Mouse (Mus musculus) heart, postnatal 25 days (tissue): Measurements from ENCODE around the gene Taf12. TPM values are rescaled to one million over a fixed set of nuclear protein-coding genes. Genes with fewer than 3 reads are reported as not detected.

Experiments
- DNase-seq: peaks from one replicate; pipeline ENCODE4 v3.0.0; 2022; ENCODE audit warnings: low spot score
- intact Hi-C: fragments of 180-260 bp; cut with DNase I; formaldehyde crosslinking; loops from one replicate; pipeline ENCODE4 v1.15.1; 2025
- total RNA-seq, 2 experiments: library from RNA; stranded (reverse); gene quantifications; 2 replicates each; pipeline ENCODE4 v1.2.3; 2021

The Taf12 gene
- 10 to 100 TPM; 30.2 TPM for total RNA-seq

DNA sequence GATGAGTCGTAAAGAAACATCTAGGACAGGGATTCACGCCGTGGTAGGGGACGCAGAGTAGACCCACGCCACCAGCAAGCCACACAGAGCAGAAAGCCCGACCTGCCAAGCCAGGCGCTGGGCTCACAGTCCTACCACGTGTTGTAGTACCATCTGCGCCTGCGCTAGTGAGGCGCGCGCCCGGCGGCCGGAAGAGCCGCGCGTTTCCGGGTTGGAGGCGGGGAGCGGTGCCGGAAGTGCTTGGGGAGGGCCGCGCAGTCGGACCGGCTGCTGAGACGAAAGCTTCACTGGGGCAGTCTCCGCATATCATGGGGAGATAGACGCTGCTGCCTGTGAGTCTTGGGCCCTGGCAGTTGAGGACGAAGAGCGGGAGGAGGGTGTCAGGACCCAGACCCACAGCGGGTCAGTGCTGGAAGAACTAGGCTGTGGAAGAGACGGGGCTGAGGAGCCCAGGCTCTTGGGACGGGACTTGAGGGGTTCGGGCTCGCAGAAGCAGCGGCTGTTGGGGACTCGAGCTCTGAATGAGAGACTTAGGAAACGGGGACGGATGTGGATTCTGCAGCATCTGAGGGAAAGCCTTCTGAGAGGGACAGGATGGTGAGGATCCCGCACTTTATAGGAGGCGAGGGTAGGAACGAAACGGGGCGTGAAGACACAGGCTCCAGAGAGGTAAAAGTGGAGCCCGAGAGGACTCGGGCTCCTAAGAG lies at the start of gene Taf12:
Gene Taf12 (plus strand): TSS at position 220 of the 707 bp plus-strand sequence.
- intact Hi-C loops = no loop called here
- peak; percentile 89 for DNase-seq

DNA sequence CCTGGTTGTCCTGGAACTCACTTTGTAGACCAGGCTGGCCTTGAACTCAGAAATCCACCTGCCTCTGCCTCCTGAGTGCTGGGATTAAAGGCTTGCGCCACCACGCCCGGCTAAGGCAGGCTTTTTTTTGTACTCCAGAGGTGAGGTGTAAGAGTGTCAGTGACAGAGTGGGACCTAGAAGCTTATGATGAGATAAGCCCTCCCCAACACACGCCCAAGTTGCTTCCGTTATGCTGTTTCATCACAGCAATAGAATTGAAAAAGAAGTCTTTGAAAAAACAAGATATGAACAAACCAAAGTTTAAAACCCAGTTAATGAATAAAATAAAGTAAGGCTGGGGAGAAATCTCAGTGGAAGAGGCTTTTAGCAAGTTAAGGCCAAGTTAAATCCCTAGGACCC lies 43.8 kb upstream of the Taf12 start:
- no peak for DNase-seq
- intact Hi-C loops = no loop called here

GRCm38 (mm10) chr4:132234710-132235109 lies 39.5 kb upstream of the Taf12 start:
- intact Hi-C loops = no loop called here
- no peak for DNase-seq

DNA sequence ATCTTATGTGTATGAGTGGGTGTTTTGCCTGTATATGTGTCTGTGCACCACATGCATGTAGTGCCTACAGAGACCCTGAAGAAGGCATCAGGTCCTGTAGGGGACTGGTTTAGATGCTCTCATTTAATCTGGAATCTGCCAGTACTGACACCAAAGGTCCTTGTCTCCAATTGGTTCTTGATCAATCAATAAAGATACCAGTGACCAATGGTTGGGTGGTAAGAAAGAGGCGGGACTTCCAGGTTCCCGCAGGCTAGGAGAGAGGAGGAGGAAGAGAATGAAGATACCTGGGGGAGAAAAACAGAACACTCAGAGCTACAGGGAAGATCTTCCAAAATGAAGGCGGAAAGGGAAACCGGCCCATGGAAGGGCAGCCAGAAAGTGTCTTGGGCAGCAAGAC lies 35.8 kb upstream of the Taf12 start:
- no peak for DNase-seq
- intact Hi-C loops = no loop called here

- no peak for DNase-seq
- intact Hi-C loops = no loop called here
Measured at GRCm38 (mm10) chr4:132240367-132240766, 33.8 kb upstream of the Taf12 start.

DNA sequence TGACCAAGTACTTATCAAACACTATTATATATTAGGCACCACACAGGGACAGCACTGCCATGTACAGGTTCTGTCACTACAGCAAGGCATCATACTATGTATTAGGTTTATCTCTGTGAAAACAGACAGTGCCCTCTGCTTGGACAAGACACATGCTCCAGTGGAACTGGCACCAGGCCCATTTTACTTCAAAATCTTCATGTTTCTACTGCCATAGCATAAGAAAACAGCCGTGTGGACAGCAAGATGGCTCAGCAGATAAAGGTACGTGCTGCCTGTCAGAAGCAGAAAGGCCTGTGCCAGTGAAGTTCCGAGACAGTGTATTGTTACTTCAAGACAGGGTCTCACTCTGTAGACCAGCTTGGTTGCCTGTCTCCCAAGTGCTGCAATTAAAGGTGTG lies 33.0 kb upstream of the Taf12 start:
- no peak for DNase-seq
- intact Hi-C loops = no loop called here

DNA sequence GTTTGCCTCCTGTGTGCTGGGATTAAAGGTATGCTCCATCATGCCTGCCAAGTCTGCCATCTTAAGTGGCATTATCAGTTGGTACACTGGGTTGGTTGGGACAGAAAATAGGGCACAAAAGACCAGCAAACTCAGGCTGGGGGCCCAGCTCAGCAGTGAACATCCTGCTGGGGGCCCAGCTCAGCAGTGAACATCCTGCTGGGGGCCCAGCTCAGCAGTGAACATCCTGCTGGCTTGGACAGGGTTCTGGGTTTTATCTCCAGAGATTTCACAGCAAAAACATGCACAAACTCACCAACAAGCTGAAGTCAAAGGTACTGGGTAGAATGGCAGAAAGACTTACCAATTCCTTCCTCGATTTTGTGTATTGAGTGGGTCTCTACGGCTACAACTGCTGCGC lies 28.5 kb upstream of the Taf12 start:
- intact Hi-C loops = no loop called here
- no peak for DNase-seq

GRCm38 (mm10) chr4:132247451-132247997 lies 26.7 kb upstream of the Taf12 start:
- no peak for DNase-seq
- intact Hi-C loops = no loop called here

DNA sequence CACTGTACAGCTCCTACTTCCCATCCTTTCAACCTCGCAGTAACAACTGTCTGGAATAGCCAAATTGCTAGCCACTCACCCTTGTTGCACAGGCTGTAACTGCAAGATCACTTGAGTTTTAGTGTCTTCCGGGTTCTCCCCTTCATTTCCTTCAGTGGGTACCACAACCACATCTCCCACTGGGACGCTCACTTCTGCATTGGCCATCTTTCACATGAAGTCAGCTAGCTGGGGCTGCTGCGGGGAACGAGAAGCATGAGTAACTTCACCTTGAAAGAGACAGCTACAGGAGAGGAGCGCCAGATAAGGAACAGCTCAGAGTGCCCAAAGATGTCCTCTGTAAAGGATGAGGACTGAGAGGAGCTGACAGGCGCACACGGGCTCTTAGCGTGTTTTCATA lies 22.6 kb upstream of the Taf12 start:
- no peak for DNase-seq
- intact Hi-C loops = no loop called here

DNA sequence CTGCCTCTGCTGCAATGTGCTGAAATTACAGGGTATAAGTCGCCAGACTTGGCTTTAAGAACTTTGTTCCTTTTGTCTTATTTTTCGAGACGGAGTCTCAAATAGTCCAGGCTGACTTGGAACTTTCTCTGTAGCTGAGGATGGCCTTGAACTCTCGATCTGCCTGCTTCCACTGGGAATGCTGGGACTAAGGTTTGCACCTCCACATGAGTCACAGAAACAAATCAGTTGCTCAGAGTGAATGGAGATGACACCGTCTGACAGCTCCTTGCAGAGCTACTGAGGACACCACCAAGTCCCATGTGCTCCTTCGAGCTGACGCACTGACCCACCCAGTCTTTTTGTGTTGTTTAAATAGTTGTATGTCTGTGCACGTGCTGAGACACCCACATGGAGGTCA lies 21.0 kb upstream of the Taf12 start:
- intact Hi-C loops = no loop called here
- no peak for DNase-seq

DNA sequence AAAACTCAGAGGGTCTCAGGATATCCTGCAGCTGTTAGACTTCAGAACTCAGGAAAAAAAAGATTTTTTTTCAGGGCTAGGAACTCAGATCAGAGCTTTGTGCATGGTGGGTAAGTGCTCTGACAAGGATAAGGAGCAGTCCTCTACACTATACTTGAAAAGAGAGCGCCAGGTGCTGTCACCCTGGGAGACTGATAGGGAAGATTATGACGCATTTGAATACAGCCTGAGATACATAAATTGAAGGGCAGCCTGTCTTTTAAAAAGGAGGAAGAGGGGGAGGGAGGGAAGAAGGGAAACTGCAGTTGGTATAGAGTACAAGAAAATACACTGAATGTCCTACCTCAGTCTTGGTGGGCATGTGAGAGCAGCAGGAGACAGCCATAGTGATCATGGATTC lies 20.6 kb upstream of the Taf12 start:
- DNase-seq = no peak
- intact Hi-C loops = no loop called here

GRCm38 (mm10) chr4:132254986-132255385 lies 19.2 kb upstream of the Taf12 start:
- intact Hi-C loops = no loop called here
- DNase-seq = no peak

DNA sequence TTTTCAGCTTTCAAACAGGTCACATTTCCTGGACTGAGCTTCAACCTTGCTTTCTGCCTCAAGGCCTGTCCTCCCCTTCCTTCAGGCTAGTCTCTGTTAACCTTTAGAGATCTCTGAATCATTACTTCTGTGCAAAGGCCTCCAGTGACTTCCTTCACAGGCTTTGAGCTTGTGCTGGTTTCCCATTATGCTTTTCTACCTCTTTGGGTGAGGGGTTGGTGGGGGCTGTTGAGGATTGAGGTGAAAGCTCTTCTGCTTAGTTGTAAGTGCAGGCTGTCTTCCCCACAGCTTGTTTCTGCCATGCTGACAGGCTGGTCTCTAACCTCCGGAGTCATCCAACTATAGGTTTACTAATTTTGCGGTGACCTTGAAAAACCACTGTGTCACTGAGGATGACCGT lies 17.8 kb upstream of the Taf12 start:
- no peak for DNase-seq
- intact Hi-C loops = no loop called here

DNA sequence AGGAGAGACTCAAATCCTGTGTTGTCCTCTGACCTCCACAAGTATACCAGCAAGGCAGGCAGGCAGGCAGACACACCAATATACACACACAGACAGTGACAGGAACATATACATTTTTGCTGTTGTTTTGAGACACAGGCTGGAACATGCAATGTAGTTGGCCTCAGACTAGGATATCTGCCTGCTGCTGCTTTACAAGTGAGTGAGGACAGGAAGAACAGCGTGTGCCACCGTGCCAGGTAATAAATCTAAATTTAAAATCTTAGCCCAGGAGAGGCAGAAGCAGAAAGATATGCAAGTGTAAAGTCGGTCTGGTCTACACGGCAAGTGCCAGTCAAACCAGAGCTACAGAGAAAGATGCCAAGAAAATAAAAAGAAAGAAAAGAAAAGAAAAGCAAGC lies 14.9 kb upstream of the Taf12 start:
- intact Hi-C loops = no loop called here
- DNase-seq = no peak

- intact Hi-C loops = loop anchor here (2.0 kb wide), 1 partner anchor 48 kb away; the partner anchor contains the start of gene Ythdf2
Measured at GRCm38 (mm10) chr4:132260404-132261379, 13.5 kb upstream of the Taf12 start.

DNA sequence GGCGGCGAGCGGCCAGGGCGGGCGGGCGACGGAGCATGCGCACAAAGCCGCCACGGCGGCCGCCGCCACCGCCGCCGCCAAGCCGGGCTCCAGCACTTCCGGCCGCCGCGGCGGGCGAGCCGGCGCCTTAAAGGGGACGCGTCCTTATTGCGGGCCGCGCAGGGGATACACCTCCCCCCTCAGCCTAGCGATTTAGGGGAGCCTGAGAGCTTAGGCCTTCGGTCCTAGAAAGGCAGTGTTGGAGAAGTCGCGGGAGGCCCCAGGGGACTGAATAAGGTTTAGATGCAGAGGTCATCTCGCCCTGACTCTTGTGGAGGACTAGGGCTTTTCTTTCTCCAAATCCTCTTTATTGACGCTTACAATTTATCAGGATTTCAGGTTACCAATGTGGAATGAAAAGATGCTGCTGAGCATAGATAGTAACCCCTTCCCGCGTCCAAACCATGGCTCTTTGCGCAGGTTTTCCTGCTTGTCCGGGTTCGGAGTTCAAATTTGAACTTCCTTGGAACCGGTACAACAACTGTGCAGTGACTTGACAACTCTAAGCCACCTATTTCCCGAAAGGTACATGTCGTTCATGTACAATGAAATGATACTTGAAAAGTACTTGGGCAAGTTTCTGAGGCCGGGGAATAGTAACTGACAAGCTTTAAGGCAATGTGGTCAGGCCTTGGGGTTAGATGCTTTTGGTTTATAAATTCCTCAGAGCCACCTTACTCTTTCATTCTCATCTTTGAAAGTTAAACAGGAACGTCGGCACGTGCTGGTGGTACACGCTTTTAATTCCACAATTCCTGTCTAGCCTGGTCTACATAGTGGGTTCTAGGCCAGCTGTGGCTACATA lies 12.4 kb upstream of the Taf12 start, which contains the start of gene Gmeb1:
Gene Gmeb1 (minus strand): TSS at position 89 of the 844 bp plus-strand sequence.
- peak; percentile 64 for DNase-seq
- intact Hi-C loops = loop anchor here (2.0 kb wide), 1 partner anchor 49 kb away; the partner anchor contains the start of gene Ythdf2

More at GRCm38 (mm10) chr4:132260404-132261379, 13.5 kb upstream of the Taf12 start:
- peak; percentile 21 for DNase-seq

DNA sequence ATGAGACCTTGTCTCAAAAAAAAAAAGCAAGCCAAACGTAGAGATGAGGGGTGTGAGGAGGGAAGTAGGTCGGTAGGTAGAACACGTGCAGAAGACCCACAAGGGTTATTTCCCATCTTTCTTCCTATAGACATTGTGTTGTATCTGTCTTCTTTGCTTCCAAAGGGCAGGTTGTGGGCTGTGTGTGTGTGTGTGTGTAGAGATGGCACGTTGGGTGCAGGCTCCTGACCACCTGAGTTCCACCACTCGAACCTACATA lies 11.9 kb upstream of the Taf12 start:
- DNase-seq = no peak
- intact Hi-C loops = no loop called here

- intact Hi-C loops = no loop called here
- DNase-seq = no peak
Measured at GRCm38 (mm10) chr4:132263313-132263712, 10.9 kb upstream of the Taf12 start.

DNA sequence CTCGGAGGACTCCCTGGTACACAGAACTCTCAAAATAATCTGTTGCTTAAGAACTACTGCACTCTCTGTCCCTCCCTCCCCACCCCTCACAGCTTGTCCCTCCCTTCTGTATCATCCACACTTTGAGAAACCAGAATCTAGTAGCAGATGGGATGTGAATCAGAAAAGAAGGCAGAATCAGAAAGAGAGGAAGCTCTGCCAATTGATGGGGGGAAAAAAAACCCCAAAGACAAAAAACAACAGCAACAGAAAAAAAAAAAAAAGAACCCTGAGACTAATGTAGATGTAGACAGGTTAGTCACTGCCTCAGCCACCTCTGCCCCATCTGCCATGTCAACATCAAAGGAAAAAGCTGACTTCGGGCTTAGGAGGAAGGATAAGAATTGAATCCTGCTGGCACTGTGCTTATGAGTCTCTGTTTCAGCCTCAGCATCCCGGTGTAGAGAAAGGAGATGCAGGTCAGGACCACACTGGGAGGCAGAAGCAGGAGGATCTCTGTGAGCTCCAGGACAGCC lies 7.3 kb upstream of the Taf12 start:
- intact Hi-C loops = no loop called here
- no peak for DNase-seq
